ENCODE assay signal across 8 mouse cellular contexts in the genomic region with DNA sequence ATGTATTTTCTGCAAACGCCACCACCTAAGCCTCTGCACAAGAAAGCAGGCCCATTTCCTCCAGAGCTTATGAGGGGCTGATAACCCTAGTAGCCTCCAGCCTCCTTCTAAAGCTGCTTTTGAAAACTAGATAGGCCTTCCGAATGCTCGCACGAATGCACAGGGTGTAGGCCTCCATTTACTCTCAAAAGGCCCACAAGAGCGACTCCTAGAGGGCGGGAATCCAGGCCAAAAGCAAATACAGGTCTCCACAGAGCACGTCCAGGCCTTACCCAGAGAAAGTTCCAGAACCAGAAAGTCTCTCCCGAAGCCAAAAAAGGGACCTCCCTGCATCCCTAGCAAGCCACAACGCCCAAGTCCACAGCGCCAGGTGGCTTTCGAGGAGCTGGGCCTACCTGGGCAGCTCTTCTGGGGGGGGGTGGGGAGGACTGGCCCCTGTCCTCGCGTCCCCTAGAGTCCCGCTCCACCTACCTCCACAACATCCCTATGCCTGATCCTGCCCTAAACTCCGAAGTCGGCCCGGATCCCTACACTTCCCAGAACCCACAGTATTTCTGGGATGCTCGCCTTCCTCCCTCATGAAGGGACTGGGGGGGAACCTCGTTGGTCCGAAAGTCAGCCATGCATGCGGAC. TPM values are rescaled to one million over a fixed set of nuclear protein-coding genes. Genes with fewer than 3 reads are reported as not detected.
A peak's percentile ranks its signal among the peaks of the same experiment; 100 is the strongest.
DNase-seq lines count a peak whose midpoint lies in the region; ATAC-seq and TF ChIP-seq lines count a peak whose summit lies in the region.

No protein-coding gene starts in this region.

- 5% methylated on average over 19 of the region's 21 CpGs for WGBS in cerebellum, adult 2 months
- WGBS in forebrain, postnatal 0 days = 30% methylated on average over 21 of the region's 21 CpGs
- 15% methylated on average over 21 of the region's 21 CpGs for WGBS in liver, embryonic 13.5 days (ENCODE audit: insufficient replicate concordance)

- peak; percentile 34 for ATAC-seq in forebrain, postnatal 0 days
- peak; percentile 24 for ATAC-seq in liver, embryonic 13.5 days (ENCODE audit: low read depth)

- H3K9ac ChIP-seq in forebrain, postnatal 0 days = peak overlapping the region; percentile 59
- H3K9ac ChIP-seq in liver, embryonic 13.5 days = peak overlapping the region; percentile 84

- H3K9me3 ChIP-seq in forebrain, postnatal 0 days (ENCODE audit: low read length) = no peaks in the 10 kb centered on the region
- H3K9me3 ChIP-seq in liver, embryonic 13.5 days (replicated peaks) = no peaks in the 10 kb centered on the region

- peak overlapping the region; percentile 7; the same call in 1 of the 2 replicates for H3K27ac ChIP-seq in cerebellum, adult 2 months (ENCODE audit: insufficient read depth, low read length)
- H3K27ac ChIP-seq in forebrain, postnatal 0 days (ENCODE audit: low read depth, low read length) = peak overlapping the region; percentile 78; the same call in 1 of the 2 replicates
- peak overlapping the region; percentile 90 for H3K27ac ChIP-seq in liver, embryonic 13.5 days

- peak; percentile 10; the same call in 1 of the 2 replicates for TF ChIP-seq CTCF in cerebellum, adult 2 months (IDR thresholded peaks at IDR 0.05; ENCODE audit: borderline replicate concordance, insufficient read depth, low read depth, low read length)
- TF ChIP-seq CTCF in forebrain, postnatal 0 days (IDR thresholded peaks at IDR 0.05; ENCODE audit: low read depth) = peak; percentile 25; the same call in 1 of the 2 replicates

- no peaks in the 10 kb centered on the region for H3K36me3 ChIP-seq in forebrain, postnatal 0 days (ENCODE audit: insufficient read depth)
- peaks cover 21% of the 10 kb centered on the region for H3K36me3 ChIP-seq in liver, embryonic 13.5 days

- H3K4me3 ChIP-seq in cerebellum, adult 2 months (replicated peaks; ENCODE audit: insufficient read depth, low read depth, low read length) = peak overlapping the region; percentile 61
- H3K4me3 ChIP-seq in forebrain, postnatal 0 days (ENCODE audit: low read depth, low read length) = peak overlapping the region; percentile 48
- peak overlapping the region; percentile 70 for H3K4me3 ChIP-seq in liver, embryonic 13.5 days (replicated peaks)

- H3K4me1 ChIP-seq in cerebellum, adult 2 months (ENCODE audit: control insufficient read depth, insufficient read depth, low read length) = peaks cover 4% of the 10 kb centered on the region; the same call in 1 of the 2 replicates
- H3K4me1 ChIP-seq in forebrain, postnatal 0 days (ENCODE audit: insufficient read depth) = no peaks in the 10 kb centered on the region
- peaks cover 43% of the 10 kb centered on the region for H3K4me1 ChIP-seq in liver, embryonic 13.5 days (replicated peaks)

- DNase-seq in right cerebral cortex, postnatal 25 days = peak; percentile 6
- DNase-seq in right cerebral cortex, adult 18-20 months = no peak
- peak; percentile 35 to 52 for DNase-seq in cerebellum, adult 2 months
- DNase-seq in forebrain, postnatal 0 days = peak; percentile 35
- peak; percentile 70 for DNase-seq in induced T-regulatory cell, adult 2 months (ENCODE audit: low read depth)
- DNase-seq in liver, embryonic 13.5 days = peak; percentile 31
- peak; percentile 67 for DNase-seq in naive thymus-derived CD4-positive, alpha-beta T cell, adult 2 months (ENCODE audit: low read depth)
- peak; percentile 38 to 43 for DNase-seq in thymus, postnatal 10 days (ENCODE audit: low spot score in 2 of 2)

- peak overlapping the region; percentile 61 for H3K4me2 ChIP-seq in forebrain, postnatal 0 days (ENCODE audit: low read depth)
- H3K4me2 ChIP-seq in liver, embryonic 13.5 days = peak overlapping the region; percentile 83

- no peaks in the 10 kb centered on the region for H3K27me3 ChIP-seq in cerebellum, adult 2 months (ENCODE audit: control insufficient read depth, insufficient read depth, low read length)
- no peaks in the 10 kb centered on the region for H3K27me3 ChIP-seq in forebrain, postnatal 0 days (ENCODE audit: insufficient read depth, low read length)
- H3K27me3 ChIP-seq in liver, embryonic 13.5 days = no peaks in the 10 kb centered on the region

- TF ChIP-seq POLR2A in cerebellum, adult 2 months (IDR thresholded peaks at IDR 0.05; ENCODE audit: borderline replicate concordance, insufficient read depth, low read length) = no peak

RNA-seq across cellular contexts. Expression of a gene that starts 0.4 kb away (rescaled TPM):
- polyA plus RNA-seq in cerebellum, adult 2 months (2012; rRNA removed) = 115 and 127 TPM in 2 replicates
- 41.9 and 45.4 TPM in 2 replicates for total RNA-seq in forebrain, postnatal 0 days (2014; rRNA removed)
- polyA plus RNA-seq in forebrain, postnatal 0 days (2015; fragmentation: Nextera tagmentation; extraction: Ambion mirVana) = 113 and 121 TPM in 2 replicates
- 171 and 180 TPM in 2 replicates for polyA plus RNA-seq in liver, embryonic 13.5 days (2015; fragmentation: Nextera tagmentation; extraction: Ambion mirVana)

RNA-seq across cellular contexts. Expression of a gene that starts 0.8 kb away (rescaled TPM):
- 14.7 and 15.1 TPM in 2 replicates for polyA plus RNA-seq in cerebellum, adult 2 months (2012; rRNA removed)
- total RNA-seq in forebrain, postnatal 0 days (2014; rRNA removed) = 11.7 and 13.8 TPM in 2 replicates
- polyA plus RNA-seq in forebrain, postnatal 0 days (2015; fragmentation: Nextera tagmentation; extraction: Ambion mirVana) = 6.7 and 7.6 TPM in 2 replicates
- polyA plus RNA-seq in liver, embryonic 13.5 days (2015; fragmentation: Nextera tagmentation; extraction: Ambion mirVana) = 7.2 and 7.5 TPM in 2 replicates

RNA-seq across cellular contexts. Expression of a gene that starts 41.3 kb away (rescaled TPM):
- polyA plus RNA-seq in cerebellum, adult 2 months (2012; rRNA removed) = 27.7 and 32.5 TPM in 2 replicates
- total RNA-seq in forebrain, postnatal 0 days (2014; rRNA removed) = 0.62 and 1.6 TPM in 2 replicates
- 0.29 and 0.45 TPM in 2 replicates for polyA plus RNA-seq in forebrain, postnatal 0 days (2015; fragmentation: Nextera tagmentation; extraction: Ambion mirVana)
- polyA plus RNA-seq in liver, embryonic 13.5 days (2015; fragmentation: Nextera tagmentation; extraction: Ambion mirVana) = 0.12 and 0.16 TPM in 2 replicates

RNA-seq across cellular contexts. Expression of a gene that starts 42.6 kb away (rescaled TPM):
- polyA plus RNA-seq in cerebellum, adult 2 months (2012; rRNA removed) = 165 and 166 TPM in 2 replicates
- total RNA-seq in forebrain, postnatal 0 days (2014; rRNA removed) = 39.5 and 45.4 TPM in 2 replicates
- polyA plus RNA-seq in forebrain, postnatal 0 days (2015; fragmentation: Nextera tagmentation; extraction: Ambion mirVana) = 3.9 and 5.8 TPM in 2 replicates
- 0.38 and 0.41 TPM in 2 replicates for polyA plus RNA-seq in liver, embryonic 13.5 days (2015; fragmentation: Nextera tagmentation; extraction: Ambion mirVana)

RNA-seq across cellular contexts. Expression of a gene that starts 55.7 kb away (rescaled TPM):
- 92.0 and 97.8 TPM in 2 replicates for polyA plus RNA-seq in cerebellum, adult 2 months (2012; rRNA removed)
- 104 and 117 TPM in 2 replicates for total RNA-seq in forebrain, postnatal 0 days (2014; rRNA removed)
- polyA plus RNA-seq in forebrain, postnatal 0 days (2015; fragmentation: Nextera tagmentation; extraction: Ambion mirVana) = 136 and 145 TPM in 2 replicates
- polyA plus RNA-seq in liver, embryonic 13.5 days (2015; fragmentation: Nextera tagmentation; extraction: Ambion mirVana) = 1.1 and 1.2 TPM in 2 replicates

Comparison
In these comparisons a context has a peak if more than half of its experiments do, and no peak if none do; other contexts are left out.
1. H3K27ac ChIP-seq: peak in every context shown above with its lines; median percentile 90 in liver, embryonic 13.5 days; 78 in forebrain, postnatal 0 days; 7 in cerebellum, adult 2 months.
2. RNA of a gene that starts 41.3 kb away (polyA plus RNA-seq): 27.7 to 32.5 TPM in cerebellum, adult 2 months; 0.29 to 0.45 TPM in forebrain, postnatal 0 days and 0.12 to 0.16 TPM in liver, embryonic 13.5 days; every median in the first group is over 10 times any median in the second.
3. Peak in every context shown above with its lines, with median percentiles within 50 percentile points of each other: H3K4me3 ChIP-seq.